Mouse (Mus musculus) midbrain, embryonic 11.5 days (tissue): ENCODE measurements around the gene Il10rb. TPM values are rescaled to one million over a fixed set of nuclear protein-coding genes. Genes with fewer than 3 reads are reported as not detected.

Experiments
- ATAC-seq: fragments of 200-750 bp; cut with Nextera tagmentation; 2 replicates; pipeline ENCODE4 v1.8.0; 2017; ENCODE audit warnings: moderate TSS enrichment, moderate library complexity; ENCODE audit not compliant: low FRiP score
- DNase-seq: peaks from one replicate; pipeline ENCODE4 v3.0.0; 2015; ENCODE audit warnings: low spot score; ENCODE audit errors: missing footprints
- H3K27ac ChIP-seq: fragments of 300-500 bp; sonication (generic); 2 replicates; pipeline ENCODE4 v1.5.1; 2014; ENCODE audit warnings: low read depth, low read length
- H3K27me3 ChIP-seq: fragments of 300-500 bp; sonication (generic); 2 replicates; pipeline ENCODE4 v1.6.1; 2014; ENCODE audit warnings: mild to moderate bottlenecking, low read length, moderate library complexity, mixed read lengths; ENCODE audit not compliant: control insufficient read depth, insufficient read depth
- H3K36me3 ChIP-seq: fragments of 300-500 bp; sonication (generic); 2 replicates; pipeline ENCODE4 v1.6.1; 2014; ENCODE audit warnings: mild to moderate bottlenecking, low read length, moderate library complexity, mixed read lengths; ENCODE audit not compliant: control insufficient read depth, insufficient read depth
- H3K4me1 ChIP-seq: fragments of 300-500 bp; sonication (generic); 2 replicates; pipeline ENCODE4 v1.6.1; 2014; ENCODE audit warnings: low read length; ENCODE audit not compliant: control insufficient read depth, insufficient read depth
- H3K4me2 ChIP-seq: fragments of 300-500 bp; sonication (generic); 2 replicates; pipeline ENCODE4 v1.6.1; 2014; ENCODE audit warnings: mild to moderate bottlenecking, moderate library complexity
- H3K4me3 ChIP-seq: fragments of 300-500 bp; sonication (generic); 2 replicates; pipeline ENCODE4 v1.5.1; 2014; ENCODE audit warnings: low read depth, low read length
- H3K9ac ChIP-seq: fragments of 300-500 bp; sonication (generic); 2 replicates; pipeline ENCODE4 v1.6.1; 2014; ENCODE audit warnings: low read length
- H3K9me3 ChIP-seq: fragments of 300-500 bp; sonication (generic); 2 replicates; pipeline ENCODE4 v1.6.1; 2016; ENCODE audit warnings: low read length; ENCODE audit not compliant: control insufficient read depth
- WGBS: fragments of 180-500 bp; shearing (Covaris S2); extraction: QIAGEN DNeasy Blood & Tissue Kit; methylation state at CpG from one replicate; pipeline ENCODE4 v1.1.7; 2014; 5-methylcytosine and 5-hydroxymethylcytosine counted together
- polyA plus RNA-seq: library from polyadenylated mRNA; unstranded; fragments of >200 nt; fragmentation: Nextera tagmentation; extraction: Ambion mirVana; gene quantifications from 2 replicates; pipeline ENCODE4 v1.2.1, GENCODE M21; 2014

The Il10rb gene
- polyA plus RNA-seq, 1 experiment from 2014 or later: 8.5 TPM

GRCm38 (mm10) chr16:91391421-91391820 is 14.5 kb upstream of the Il10rb start, which contains the start of gene Gm21970:
Gm21970 (plus strand) TSS chr16:91391721.
- ATAC-seq (no peak), DNase-seq (no peak)
- Histone ChIP-seq H3K27me3 (no peaks in the 10 kb centered on the region), H3K4me2 (no peak within 1 kb of the TSS), H3K4me3 (no peak within 1 kb of the TSS), H3K27ac (no peak within 1 kb of the TSS), H3K9ac (no peak within 1 kb of the TSS), H3K4me1 (no peaks in the 10 kb centered on the region), H3K9me3 (no peaks in the 10 kb centered on the region), H3K36me3 (peaks cover 5% of the 10 kb centered on the region)
- WGBS: 89% methylated on average over 5 of the region's 5 CpGs

DNA sequence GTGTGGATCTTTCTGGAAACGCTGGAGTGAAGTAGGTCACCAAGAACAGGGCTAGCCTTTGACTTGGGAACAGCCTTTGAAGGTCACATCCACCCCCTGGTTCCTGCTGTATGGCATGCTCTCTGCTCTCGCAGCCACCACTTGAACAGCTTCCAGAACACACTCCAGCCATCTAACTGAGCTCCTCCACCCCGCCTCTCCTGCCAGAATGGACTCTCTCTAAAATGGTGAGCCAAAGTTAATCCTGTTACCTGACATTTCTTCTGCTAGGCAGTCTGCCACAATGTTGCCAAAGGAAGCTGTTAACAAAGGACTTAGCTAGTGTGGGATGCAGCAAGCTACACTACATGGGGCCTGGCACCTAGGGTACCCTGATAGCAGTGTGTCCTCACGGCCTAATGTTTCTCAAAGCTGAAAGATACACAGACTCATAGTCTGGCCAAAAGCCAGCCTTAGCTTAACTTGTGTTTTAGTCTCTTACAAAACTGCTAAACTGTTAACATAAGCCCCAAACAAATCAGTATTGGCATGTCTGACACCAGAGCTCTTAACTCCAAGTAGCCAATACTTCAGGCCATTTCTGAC is 11.0 kb upstream of the Il10rb start:
- Histone ChIP-seq H3K4me2 (no peak overlapping the region), H3K4me3 (no peak overlapping the region), H3K27ac (no peak overlapping the region), H3K9me3 (no peaks in the 10 kb centered on the region), H3K27me3 (no peaks in the 10 kb centered on the region), H3K4me1 (no peaks in the 10 kb centered on the region), H3K36me3 (peaks cover 2% of the 10 kb centered on the region), H3K9ac (no peak overlapping the region)
- WGBS: 86% methylated on average over 4 of the region's 4 CpGs
- ATAC-seq: no peak
- DNase-seq: no peak

DNA sequence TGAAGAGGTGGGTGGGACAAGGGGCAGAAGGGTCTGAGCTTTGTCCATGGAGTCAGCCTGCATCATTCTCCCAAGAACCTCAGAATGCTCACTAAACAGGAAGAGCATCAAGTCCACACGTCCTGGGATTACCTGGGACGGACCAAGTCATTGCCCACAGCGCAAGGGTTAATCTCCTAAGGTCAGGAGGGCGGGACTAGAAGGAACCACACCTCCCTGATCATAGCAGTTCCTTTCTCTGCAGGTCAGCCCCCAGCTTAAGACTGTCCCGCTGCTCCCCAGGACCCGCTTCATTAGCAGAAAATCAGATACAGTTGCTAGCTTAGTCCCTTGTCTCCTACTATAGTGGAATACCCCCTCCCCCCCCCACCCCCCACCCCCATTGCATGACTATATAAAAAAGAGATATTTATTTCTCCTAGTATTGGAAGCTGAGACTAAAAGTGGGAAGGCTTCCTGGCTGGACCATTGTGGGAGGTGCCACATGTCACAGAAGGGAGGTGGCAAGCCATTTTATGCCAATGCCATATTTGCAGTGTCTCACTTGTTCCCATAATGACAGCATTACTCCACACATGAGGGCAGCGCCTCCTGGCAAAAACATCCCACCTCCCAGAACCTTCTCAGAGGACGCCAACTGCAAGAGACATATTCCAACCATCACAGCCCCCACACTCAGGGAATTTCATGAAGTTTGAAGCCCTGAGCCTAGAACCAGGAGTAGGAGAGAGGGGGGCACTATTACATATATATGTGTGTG is 10.2 kb upstream of the Il10rb start:
- 41% methylated on average over 8 of the region's 8 CpGs for WGBS
- Histone ChIP-seq H3K36me3 (peaks cover 2% of the 10 kb centered on the region), H3K4me3 (no peak overlapping the region)

GRCm38 (mm10) chr16:91396844-91397537 is 9.0 kb upstream of the Il10rb start:
- Histone ChIP-seq H3K9me3 (no peaks in the 10 kb centered on the region), H3K9ac (no peak overlapping the region), H3K4me2 (no peak overlapping the region), H3K27me3 (no peaks in the 10 kb centered on the region), H3K4me1 (no peaks in the 10 kb centered on the region), H3K4me3 (no peak overlapping the region), H3K27ac (no peak overlapping the region), H3K36me3 (peaks cover 2% of the 10 kb centered on the region)
- DNase-seq (peak; percentile 60), ATAC-seq (no peak)
- WGBS: 67% methylated on average over 10 of the region's 10 CpGs

More for the DNA sequence above, 10.2 kb upstream of the Il10rb start:
- ATAC-seq: no peak
- no peak overlapping the region for H3K27ac ChIP-seq
- H3K4me2 ChIP-seq: no peak overlapping the region
- no peaks in the 10 kb centered on the region for H3K27me3 ChIP-seq
- no peak overlapping the region for H3K9ac ChIP-seq
- H3K4me1 ChIP-seq: no peaks in the 10 kb centered on the region
- H3K9me3 ChIP-seq: no peaks in the 10 kb centered on the region
- peak; percentile 35 for DNase-seq

GRCm38 (mm10) chr16:91398030-91398429 is 7.9 kb upstream of the Il10rb start:
- Histone ChIP-seq H3K27ac (no peak overlapping the region), H3K4me1 (no peaks in the 10 kb centered on the region), H3K9ac (no peak overlapping the region), H3K9me3 (no peaks in the 10 kb centered on the region), H3K27me3 (no peaks in the 10 kb centered on the region), H3K36me3 (no peaks in the 10 kb centered on the region; the same call in 1 of the 2 replicates), H3K4me2 (no peak overlapping the region), H3K4me3 (no peak overlapping the region)
- DNase-seq: no peak
- ATAC-seq: no peak
- WGBS: 92% methylated on average over 12 of the region's 12 CpGs

DNA sequence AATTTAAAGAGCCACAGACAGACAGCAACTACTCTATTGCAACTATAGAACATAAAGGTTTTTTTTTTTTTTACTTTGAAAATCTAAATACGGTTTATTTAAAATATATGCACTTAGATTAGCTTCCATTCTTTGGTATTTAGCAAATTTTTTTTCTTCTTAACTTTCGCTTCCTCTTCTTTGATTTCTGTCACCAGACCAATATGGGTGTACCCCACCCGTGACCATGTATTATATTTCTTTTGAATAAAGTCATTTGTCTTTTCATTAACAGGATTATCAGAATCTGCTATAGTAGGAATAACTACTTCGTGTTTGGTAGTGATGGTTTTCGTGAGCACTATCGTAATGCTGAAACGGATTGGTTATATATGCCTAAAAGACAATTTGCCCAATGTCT is 7.0 kb upstream of the Il10rb start:
- no peaks in the 10 kb centered on the region; the same call in 1 of the 2 replicates for H3K36me3 ChIP-seq
- WGBS: 94% methylated on average over 7 of the region's 7 CpGs
- no peak overlapping the region for H3K27ac ChIP-seq
- no peaks in the 10 kb centered on the region for H3K27me3 ChIP-seq
- no peak overlapping the region for H3K4me3 ChIP-seq
- DNase-seq (peak; percentile 12), ATAC-seq (no peak)
- no peak overlapping the region for H3K9ac ChIP-seq
- H3K4me1 ChIP-seq: no peaks in the 10 kb centered on the region
- no peaks in the 10 kb centered on the region for H3K9me3 ChIP-seq
- H3K4me2 ChIP-seq: no peak overlapping the region

GRCm38 (mm10) chr16:91401569-91402165 is 4.3 kb upstream of the Il10rb start:
- WGBS: 91% methylated on average over 6 of the region's 6 CpGs

GRCm38 (mm10) chr16:91403784-91404183 is 2.2 kb upstream of the Il10rb start:
- Histone ChIP-seq H3K4me3 (no peak overlapping the region), H3K27ac (no peak overlapping the region), H3K9ac (no peak overlapping the region), H3K36me3 (no peaks in the 10 kb centered on the region; the same call in 1 of the 2 replicates), H3K9me3 (no peaks in the 10 kb centered on the region), H3K4me2 (no peak overlapping the region), H3K27me3 (no peaks in the 10 kb centered on the region), H3K4me1 (peaks cover 3% of the 10 kb centered on the region; the same call in 1 of the 2 replicates)
- no peak for ATAC-seq
- DNase-seq: no peak
- WGBS: 87% methylated on average over 9 of the region's 9 CpGs

More at GRCm38 (mm10) chr16:91401569-91402165, 4.3 kb upstream of the Il10rb start:
- peaks cover 2% of the 10 kb centered on the region; the same call in 1 of the 2 replicates for H3K4me1 ChIP-seq
- no peak for ATAC-seq
- no peaks in the 10 kb centered on the region for H3K27me3 ChIP-seq
- H3K36me3 ChIP-seq: no peaks in the 10 kb centered on the region; the same call in 1 of the 2 replicates
- H3K9ac ChIP-seq: no peak overlapping the region
- no peak overlapping the region for H3K4me3 ChIP-seq
- DNase-seq: no peak
- no peak overlapping the region for H3K27ac ChIP-seq
- H3K4me2 ChIP-seq: no peak overlapping the region
- H3K9me3 ChIP-seq: no peaks in the 10 kb centered on the region
